Mouse (Mus musculus) MEL (cell line): ENCODE results near the gene Itpr1. TPM values are rescaled to one million over a fixed set of nuclear protein-coding genes. Genes with fewer than 3 reads are reported as not detected.

ENCODE experiments used
- DNase-seq: peaks from one replicate; pipeline ENCODE4 v3.0.0; 2011; ENCODE audit warnings: low read depth, low spot score
- H3K27ac ChIP-seq: 2 replicates; pipeline ENCODE4 v1.5.1; 2012; ENCODE audit warnings: low read depth, mild to moderate bottlenecking, control low read depth, low read length, moderate library complexity; ENCODE audit not compliant: control insufficient read depth
- H3K27me3 ChIP-seq, 2 experiments: fragments of 150-350 bp in 1 of 2; sonication (generic) in 1 of 2; 2 replicates each; pipeline ENCODE4 v1.6.1; 2012; ENCODE audit warnings: low read length in 2 of 2, mild to moderate bottlenecking in 2 of 2, improper control_type of control experiment in 1 of 2, moderate library complexity in 1 of 2; ENCODE audit not compliant: insufficient read depth in 2 of 2, control insufficient read depth in 1 of 2
- H3K36me3 ChIP-seq, 2 experiments: 2 replicates each; pipeline ENCODE4 v1.6.1; 2012 to 2014; ENCODE audit warnings: low read length in 2 of 2, improper control_type of control experiment in 1 of 2, inconsistent platforms in 1 of 2, mild to moderate bottlenecking in 1 of 2; ENCODE audit not compliant: insufficient read depth in 2 of 2, control insufficient read depth in 1 of 2
- H3K4me1 ChIP-seq, 2 experiments: fragments of 150-350 bp in 1 of 2; sonication (generic) in 1 of 2; 2 replicates each; pipeline ENCODE4 v1.6.1; 2012; ENCODE audit warnings: low read length in 2 of 2, improper control_type of control experiment in 1 of 2, mild to moderate bottlenecking in 1 of 2; ENCODE audit not compliant: insufficient read depth in 2 of 2, control insufficient read depth in 1 of 2
- H3K4me3 ChIP-seq, 2 experiments: fragments of 150-350 bp in 1 of 2; sonication (generic) in 1 of 2; 2 replicates each; pipeline ENCODE4 v1.5.1; 2012; ENCODE audit warnings: low read depth in 2 of 2, low read length in 2 of 2, mild to moderate bottlenecking in 2 of 2, moderate library complexity in 2 of 2, control low read depth in 1 of 2, improper control_type of control experiment in 1 of 2; ENCODE audit not compliant: control insufficient read depth in 1 of 2, insufficient read depth in 1 of 2
- H3K79me2 ChIP-seq: 2 replicates; pipeline ENCODE4 v1.6.1; 2012; ENCODE audit warnings: mild to moderate bottlenecking, low read length, moderate library complexity; ENCODE audit not compliant: control insufficient read depth, poor library complexity, insufficient read depth
- H3K9ac ChIP-seq: 2 replicates; pipeline ENCODE4 v1.6.1; 2012; ENCODE audit warnings: low read depth, mild to moderate bottlenecking, control low read depth, low read length, moderate library complexity; ENCODE audit not compliant: control insufficient read depth, poor library complexity, severe bottlenecking
- H3K9me3 ChIP-seq: fragments of 150-350 bp; sonication (generic); replicated peaks from 2 replicates; pipeline ENCODE4 v1.6.1; 2012; ENCODE audit warnings: mild to moderate bottlenecking, low read length, improper control_type of control experiment, moderate library complexity; ENCODE audit not compliant: insufficient read depth
- BHLHE40 ChIP-seq: IDR thresholded peaks from 2 replicates; pipeline ENCODE4 v1.6.1; 2012; ENCODE audit warnings: low read depth, mild to moderate bottlenecking, inconsistent platforms, low read length, improper control_type of control experiment, borderline replicate concordance
- CHD1 ChIP-seq: IDR thresholded peaks from 2 replicates; pipeline ENCODE4 v1.6.1; 2012; ENCODE audit warnings: low read depth, mild to moderate bottlenecking, inconsistent platforms, low read length, improper control_type of control experiment
- CTCF ChIP-seq, 3 experiments: IDR thresholded peaks in 2 of 3; conservative IDR thresholded peaks in 1 of 3; 2 replicates each; pipeline ENCODE4 v1.5.1; 2011 to 2012; ENCODE audit warnings: low read length in 3 of 3, low read depth in 2 of 3, mild to moderate bottlenecking in 2 of 3, improper control_type of control experiment in 1 of 3, inconsistent platforms in 1 of 3, mixed read lengths in 1 of 3, moderate library complexity in 1 of 3; ENCODE audit not compliant: control insufficient read depth in 1 of 3, insufficient read depth in 1 of 3, poor library complexity in 1 of 3, severe bottlenecking in 1 of 3
- E2F4 ChIP-seq: IDR thresholded peaks from 2 replicates; pipeline ENCODE4 v1.6.1; 2011; ENCODE audit warnings: low read depth, low read length, improper control_type of control experiment, borderline replicate concordance
- ELF1 ChIP-seq: IDR thresholded peaks from 2 replicates; pipeline ENCODE4 v1.6.1; 2014; ENCODE audit warnings: low read depth, mild to moderate bottlenecking, inconsistent platforms, low read length, improper control_type of control experiment, moderate library complexity
- EP300 ChIP-seq, 2 experiments: IDR thresholded peaks; 2 replicates each; pipeline ENCODE4 v1.6.1; 2011; ENCODE audit warnings: improper control_type of control experiment in 2 of 2, low read length in 2 of 2, low read depth in 1 of 2, mild to moderate bottlenecking in 1 of 2
- ETS1 ChIP-seq: IDR thresholded peaks from 2 replicates; pipeline ENCODE4 v1.6.1; 2012; ENCODE audit warnings: low read depth, mild to moderate bottlenecking, inconsistent platforms, low read length, improper control_type of control experiment, moderate library complexity
- GATA1 ChIP-seq: IDR thresholded peaks from 2 replicates; pipeline ENCODE4 v1.6.1; 2011; ENCODE audit warnings: low read depth, low read length, improper control_type of control experiment
- MAFK ChIP-seq: IDR thresholded peaks from 2 replicates; pipeline ENCODE4 v1.6.1; 2011; ENCODE audit warnings: low read depth, mild to moderate bottlenecking, low read length, improper control_type of control experiment, borderline replicate concordance
- MAX ChIP-seq: IDR thresholded peaks from 2 replicates; pipeline ENCODE4 v1.6.1; 2011; ENCODE audit warnings: low read length, improper control_type of control experiment
- MAZ ChIP-seq: IDR thresholded peaks from 2 replicates; pipeline ENCODE4 v1.6.1; 2012; ENCODE audit warnings: low read depth, mild to moderate bottlenecking, inconsistent platforms, low read length, improper control_type of control experiment
- MXI1 ChIP-seq: IDR thresholded peaks from 2 replicates; pipeline ENCODE4 v1.6.1; 2011; ENCODE audit warnings: mild to moderate bottlenecking, low read depth, low read length, improper control_type of control experiment
- MYC ChIP-seq: IDR thresholded peaks from 2 replicates; pipeline ENCODE4 v1.6.1; 2011; ENCODE audit warnings: low read depth, mild to moderate bottlenecking, low read length, improper control_type of control experiment, moderate library complexity
- NELFE ChIP-seq: IDR thresholded peaks from 2 replicates; pipeline ENCODE4 v1.6.1; 2011; ENCODE audit warnings: low read depth, low read length, improper control_type of control experiment
- NRF1 ChIP-seq: IDR thresholded peaks from 2 replicates; pipeline ENCODE4 v1.6.1; 2014; ENCODE audit warnings: low read depth, mild to moderate bottlenecking, inconsistent platforms, low read length, improper control_type of control experiment, moderate library complexity; ENCODE audit not compliant: poor library complexity, insufficient read depth, severe bottlenecking
- RAD21 ChIP-seq: IDR thresholded peaks from 2 replicates; pipeline ENCODE4 v1.6.1; 2011; ENCODE audit warnings: mild to moderate bottlenecking, low read depth, low read length, improper control_type of control experiment
- RCOR1 ChIP-seq: IDR thresholded peaks from 2 replicates; pipeline ENCODE4 v1.6.1; 2012; ENCODE audit warnings: low read depth, mild to moderate bottlenecking, inconsistent platforms, low read length, improper control_type of control experiment
- TAL1 ChIP-seq: IDR thresholded peaks from 2 replicates; pipeline ENCODE4 v1.6.1; 2012; ENCODE audit warnings: mild to moderate bottlenecking, inconsistent platforms, low read length, moderate library complexity, mixed read lengths
- TBP ChIP-seq: IDR thresholded peaks from 2 replicates; pipeline ENCODE4 v1.8.0; 2011; ENCODE audit warnings: low read depth, low read length, improper control_type of control experiment
- UBTF ChIP-seq: IDR thresholded peaks from 2 replicates; pipeline ENCODE4 v1.6.1; 2012; ENCODE audit warnings: low read depth, mild to moderate bottlenecking, inconsistent platforms, low read length, improper control_type of control experiment, moderate library complexity, borderline replicate concordance; ENCODE audit not compliant: insufficient read depth
- USF1 ChIP-seq: IDR thresholded peaks from 2 replicates; pipeline ENCODE4 v1.6.1; 2014; ENCODE audit warnings: low read depth, mild to moderate bottlenecking, inconsistent platforms, low read length, improper control_type of control experiment, moderate library complexity
- polyA plus RNA-seq, 2 experiments: library from polyadenylated mRNA; stranded (reverse) in 1 of 2; unstranded in 1 of 2; fragments of >175 nt in 1 of 2; fragments of >200 nt in 1 of 2; gene quantifications; 2 replicates each; pipeline versions ENCODE4 v1.2.1 to v1.2.4; 2012; ENCODE audit warnings: low replicate concordance in 2 of 2, low read depth in 1 of 2; ENCODE audit not compliant: insufficient read length in 2 of 2, insufficient read depth in 1 of 2, missing spikeins in 1 of 2
- total RNA-seq: library from RNA; depleted of rRNA; stranded (reverse); fragments of 300-350 nt; gene quantifications from 2 replicates; pipeline ENCODE4 v1.2.3, GENCODE M21; 2012

Itpr1 gene
- total and polyA plus RNA-seq, 3 experiments, result 15.6 to 19.0 TPM; not detected in 1

- Histone ChIP-seq H3K9ac (no peak overlapping the region), H3K4me1 (no peaks in the 10 kb centered on the region), H3K79me2 (no peaks in the 10 kb centered on the region), H3K9me3 (no peaks in the 10 kb centered on the region), H3K27ac (no peak overlapping the region), H3K36me3 (no peaks in the 10 kb centered on the region), H3K27me3 (no peaks in the 10 kb centered on the region), H3K4me3 (no peak overlapping the region)
- peak in 1 of 3 experiments; percentile 3; a peak in 1 of 6 replicates for TF ChIP-seq CTCF (IDR thresholded peaks at IDR 0.05 in 2 of 3, conservative IDR thresholded peaks at IDR 0.05 in 1 of 3; ENCODE audit: control insufficient read depth in 1 of 3, insufficient read depth in 1 of 3, low read depth in 2 of 3, low read length in 3 of 3, poor library complexity in 1 of 3, severe bottlenecking in 1 of 3)
- no peak for TF ChIP-seq BHLHE40
- no peak for TF ChIP-seq E2F4
- no peak for TF ChIP-seq NELFE
- TF ChIP-seq RAD21, result peak; percentile 1; the same call in 1 of the 2 replicates
- DNase-seq, result no peak
Measured at GRCm38 (mm10) chr6:108367412-108367811, 154.5 kb downstream of the Itpr1 start.

- no peak for DNase-seq
- Histone ChIP-seq H3K9me3 (no peaks in the 10 kb centered on the region), H3K4me3 (no peak overlapping the region), H3K27ac (no peak overlapping the region), H3K36me3 (no peaks in the 10 kb centered on the region), H3K27me3 (no peaks in the 10 kb centered on the region)
- no peak for TF ChIP-seq MYC
- TF ChIP-seq GATA1, result no peak
- no peak for TF ChIP-seq MAFK
- TF ChIP-seq ELF1, result no peak
- no peak for TF ChIP-seq CHD1
- no peak for TF ChIP-seq CTCF (IDR thresholded peaks at IDR 0.05 in 2 of 3, conservative IDR thresholded peaks at IDR 0.05 in 1 of 3; ENCODE audit: control insufficient read depth in 1 of 3, insufficient read depth in 1 of 3, low read depth in 2 of 3, low read length in 3 of 3, poor library complexity in 1 of 3, severe bottlenecking in 1 of 3)
- TF ChIP-seq, all 39 proteins: peak for 0
- no peak overlapping the region for H3K9ac ChIP-seq
- H3K79me2 ChIP-seq, result no peaks in the 10 kb centered on the region
- no peaks in the 10 kb centered on the region for H3K4me1 ChIP-seq
Measured at GRCm38 (mm10) chr6:108369031-108369430, 156.1 kb downstream of the Itpr1 start.

GRCm38 (mm10) chr6:108371347-108371893 lies 158.5 kb downstream of the Itpr1 start:
- TF ChIP-seq MYC, result no peak
- no peak for TF ChIP-seq TBP
- TF ChIP-seq ETS1, result no peak
- TF ChIP-seq RAD21, result no peak
- TF ChIP-seq NRF1, result no peak
- TF ChIP-seq ELF1, result no peak
- TF ChIP-seq MXI1, result no peak
- TF ChIP-seq MAZ, result no peak
- TF ChIP-seq CHD1, result no peak
- no peak for TF ChIP-seq RCOR1
- no peak for TF ChIP-seq MAFK
- TF ChIP-seq MAX, result no peak
- TF ChIP-seq TAL1, result no peak
- no peak for TF ChIP-seq EP300 (IDR thresholded peaks at IDR 0.05; ENCODE audit: low read depth in 1 of 2, low read length in 2 of 2)
- no peak for TF ChIP-seq UBTF
- TF ChIP-seq USF1, result no peak
- TF ChIP-seq NELFE, result no peak

More at GRCm38 (mm10) chr6:108371347-108371893, 158.5 kb downstream of the Itpr1 start:
- DNase-seq, result no peak
- H3K4me1 ChIP-seq, result no peaks in the 10 kb centered on the region
- no peaks in the 10 kb centered on the region for H3K79me2 ChIP-seq
- H3K9ac ChIP-seq, result no peak overlapping the region
- no peak overlapping the region for H3K27ac ChIP-seq
- no peaks in the 10 kb centered on the region for H3K9me3 ChIP-seq
- no peaks in the 10 kb centered on the region for H3K27me3 ChIP-seq
- H3K4me3 ChIP-seq, result no peak overlapping the region
- H3K36me3 ChIP-seq, result no peaks in the 10 kb centered on the region
